Mouse (Mus musculus) CH12.LX (cell line): ENCODE measurements around the gene Hist1h1c. TPM values are rescaled to one million over a fixed set of nuclear protein-coding genes. Genes with fewer than 3 reads are reported as not detected.

Experiments
- DNase-seq: peaks from one replicate; pipeline ENCODE4 v3.0.0-alpha.2; 2013; ENCODE audit errors: extremely low read depth
- H3K27ac ChIP-seq: 2 replicates; pipeline ENCODE4 v1.5.1; 2012; ENCODE audit warnings: low read depth, mild to moderate bottlenecking, control low read depth, moderate library complexity; ENCODE audit not compliant: insufficient read depth
- H3K27me3 ChIP-seq: replicated peaks from 2 replicates; pipeline ENCODE3; 2012; ENCODE audit warnings: inconsistent platforms
- H3K36me3 ChIP-seq, 2 experiments: replicated peaks in 1 of 2; 2 replicates each; pipeline versions ENCODE3 to v1.6.1; 2012; ENCODE audit warnings: inconsistent platforms in 1 of 2, low read length in 1 of 2, mild to moderate bottlenecking in 1 of 2, mixed read lengths in 1 of 2, moderate library complexity in 1 of 2; ENCODE audit not compliant: control insufficient read depth in 1 of 2, insufficient read depth in 1 of 2
- H3K4me1 ChIP-seq, 2 experiments: 2 replicates each; pipeline ENCODE4 v1.6.1; 2012; ENCODE audit warnings: inconsistent platforms in 1 of 2, moderate library complexity in 1 of 2; ENCODE audit not compliant: insufficient read depth in 2 of 2, control insufficient read depth in 1 of 2
- H3K4me2 ChIP-seq: 2 replicates; pipeline ENCODE4 v1.6.1; 2012; ENCODE audit warnings: low read depth, mild to moderate bottlenecking, control low read depth; ENCODE audit not compliant: poor library complexity, insufficient read depth, severe bottlenecking
- H3K4me3 ChIP-seq, 3 experiments: fragments of 150-350 bp in 1 of 3; sonication (generic) in 1 of 3; replicated peaks in 1 of 3; 2 replicates each; pipeline versions ENCODE3 to v1.5.1; 2011 to 2012; ENCODE audit warnings: low read depth in 2 of 3, low read length in 2 of 3, mild to moderate bottlenecking in 2 of 3, moderate library complexity in 2 of 3, control low read depth in 1 of 3, improper control_type of control experiment in 1 of 3, inconsistent platforms in 1 of 3, mixed read lengths in 1 of 3; ENCODE audit not compliant: poor library complexity in 1 of 3
- H3K79me2 ChIP-seq: replicated peaks from 2 replicates; pipeline ENCODE4 v1.6.1; 2012; ENCODE audit warnings: mild to moderate bottlenecking, moderate library complexity; ENCODE audit not compliant: control insufficient read depth, poor library complexity, insufficient read depth, severe bottlenecking; ENCODE audit errors: extremely low read depth
- H3K9ac ChIP-seq: 2 replicates; pipeline ENCODE4 v1.6.1; 2012; ENCODE audit warnings: low read depth, mild to moderate bottlenecking, control low read depth, moderate library complexity; ENCODE audit not compliant: insufficient read depth
- H3K9me3 ChIP-seq: replicated peaks from 2 replicates; pipeline ENCODE3; 2012; ENCODE audit warnings: low read length, inconsistent platforms, mixed read lengths
- BHLHE40 ChIP-seq: IDR thresholded peaks from 2 replicates; pipeline ENCODE4 v1.6.1; 2011; ENCODE audit warnings: mild to moderate bottlenecking, low read depth, low read length, improper control_type of control experiment
- CHD1 ChIP-seq: IDR thresholded peaks from 2 replicates; pipeline ENCODE4 v1.6.1; 2012; ENCODE audit warnings: low read depth, low read length, improper control_type of control experiment, inconsistent platforms
- CHD2 ChIP-seq: IDR thresholded peaks from 2 replicates; pipeline ENCODE4 v1.6.1; 2011; ENCODE audit warnings: low read length, improper control_type of control experiment
- E2F4 ChIP-seq: IDR thresholded peaks from 2 replicates; pipeline ENCODE4 v1.6.1; 2011; ENCODE audit warnings: low read depth, low read length, improper control_type of control experiment; ENCODE audit not compliant: insufficient replicate concordance
- ELF1 ChIP-seq: IDR thresholded peaks from 2 replicates; pipeline ENCODE4 v1.6.1; 2014; ENCODE audit warnings: low read depth, mild to moderate bottlenecking, inconsistent platforms, low read length, improper control_type of control experiment
- ETS1 ChIP-seq: conservative IDR thresholded peaks from 2 replicates; pipeline ENCODE4 v1.6.1; 2012; ENCODE audit warnings: low read depth, mild to moderate bottlenecking, inconsistent platforms, low read length, improper control_type of control experiment, moderate library complexity
- GABPA ChIP-seq: IDR thresholded peaks from 2 replicates; pipeline ENCODE4 v1.6.1; 2012; ENCODE audit warnings: low read depth, low read length, improper control_type of control experiment, inconsistent platforms; ENCODE audit not compliant: insufficient replicate concordance
- HCFC1 ChIP-seq: IDR thresholded peaks from 2 replicates; pipeline ENCODE4 v1.6.1; 2012; ENCODE audit warnings: low read depth, mild to moderate bottlenecking, inconsistent platforms, low read length, improper control_type of control experiment
- IRF4 ChIP-seq: IDR thresholded peaks from 2 replicates; pipeline ENCODE4 v1.6.1; 2014; ENCODE audit warnings: low read depth, mild to moderate bottlenecking, inconsistent platforms, low read length, improper control_type of control experiment
- JUN ChIP-seq: IDR thresholded peaks from 2 replicates; pipeline ENCODE4 v1.6.1; 2011; ENCODE audit warnings: low read depth, mild to moderate bottlenecking, low read length, improper control_type of control experiment, moderate library complexity; ENCODE audit not compliant: insufficient read depth
- MAFK ChIP-seq: IDR thresholded peaks from 2 replicates; pipeline ENCODE4 v1.6.1; 2011; ENCODE audit warnings: low read length, improper control_type of control experiment; ENCODE audit not compliant: insufficient replicate concordance
- MAX ChIP-seq: IDR thresholded peaks from 2 replicates; pipeline ENCODE4 v1.6.1; 2011; ENCODE audit warnings: low read length, improper control_type of control experiment
- MAZ ChIP-seq: IDR thresholded peaks from 2 replicates; pipeline ENCODE4 v1.6.1; 2012; ENCODE audit warnings: low read depth, mild to moderate bottlenecking, inconsistent platforms, low read length, improper control_type of control experiment, moderate library complexity
- MEF2A ChIP-seq: IDR thresholded peaks from 2 replicates; pipeline ENCODE4 v1.6.1; 2014; ENCODE audit warnings: low read depth, mild to moderate bottlenecking, inconsistent platforms, low read length, improper control_type of control experiment, borderline replicate concordance
- MYC ChIP-seq: IDR thresholded peaks from 2 replicates; pipeline ENCODE4 v1.6.1; 2011; ENCODE audit warnings: low read depth, mild to moderate bottlenecking, improper control_type of control experiment, low read length
- NELFE ChIP-seq: IDR thresholded peaks from 2 replicates; pipeline ENCODE4 v1.6.1; 2011; ENCODE audit warnings: low read depth, low read length, improper control_type of control experiment
- NRF1 ChIP-seq: IDR thresholded peaks from 2 replicates; pipeline ENCODE4 v1.6.1; 2014; ENCODE audit warnings: low read depth, mild to moderate bottlenecking, inconsistent platforms, low read length, improper control_type of control experiment, moderate library complexity
- PAX5 ChIP-seq: IDR thresholded peaks from 2 replicates; pipeline ENCODE4 v1.6.1; 2012; ENCODE audit warnings: low read length, inconsistent platforms, mixed read lengths
- POLR2A ChIP-seq: IDR thresholded peaks from 2 replicates; pipeline ENCODE4 v1.6.1; 2011; ENCODE audit warnings: low read depth, mild to moderate bottlenecking, improper control_type of control experiment, low read length
- POLR2AphosphoS2 ChIP-seq: IDR thresholded peaks from 2 replicates; pipeline ENCODE4 v1.6.1; 2011; ENCODE audit warnings: low read depth, low read length, improper control_type of control experiment
- RAD21 ChIP-seq: IDR thresholded peaks from 2 replicates; pipeline ENCODE4 v1.6.1; 2011; ENCODE audit warnings: low read depth, mild to moderate bottlenecking, low read length, improper control_type of control experiment, moderate library complexity
- RCOR1 ChIP-seq: conservative IDR thresholded peaks from 2 replicates; pipeline ENCODE4 v1.6.1; 2012; ENCODE audit warnings: low read depth, mild to moderate bottlenecking, inconsistent platforms, low read length, improper control_type of control experiment
- SIN3A ChIP-seq: IDR thresholded peaks from 2 replicates; pipeline ENCODE4 v1.6.1; 2012; ENCODE audit warnings: low read length, improper control_type of control experiment, inconsistent platforms
- TBP ChIP-seq: conservative IDR thresholded peaks from 2 replicates; pipeline ENCODE4 v1.6.1; 2011; ENCODE audit warnings: low read depth, low read length, improper control_type of control experiment
- TCF12 ChIP-seq: IDR thresholded peaks from 2 replicates; pipeline ENCODE4 v1.6.1; 2014; ENCODE audit warnings: low read depth, mild to moderate bottlenecking, inconsistent platforms, low read length, improper control_type of control experiment
- USF2 ChIP-seq: conservative IDR thresholded peaks from 2 replicates; pipeline ENCODE4 v1.6.1; 2011; ENCODE audit warnings: low read depth, low read length, improper control_type of control experiment
- ZC3H11A ChIP-seq: IDR thresholded peaks from 2 replicates; pipeline ENCODE4 v1.6.1; 2012; ENCODE audit warnings: low read depth, mild to moderate bottlenecking, inconsistent platforms, low read length, improper control_type of control experiment
- ZKSCAN1 ChIP-seq: IDR thresholded peaks from 2 replicates; pipeline ENCODE4 v1.6.1; 2012; ENCODE audit warnings: low read depth, inconsistent platforms, low read length, improper control_type of control experiment, borderline replicate concordance
- ZMIZ1 ChIP-seq: IDR thresholded peaks from 2 replicates; pipeline ENCODE4 v1.6.1; 2012; ENCODE audit warnings: low read depth, mild to moderate bottlenecking, inconsistent platforms, low read length, improper control_type of control experiment
- ZNF384 ChIP-seq: IDR thresholded peaks from 2 replicates; pipeline ENCODE4 v1.6.1; 2012; ENCODE audit warnings: low read depth, low read length, improper control_type of control experiment, inconsistent platforms
- dilution Hi-C: fragments of 300-500 bp; cut with MboI; formaldehyde crosslinking; loops from 2 replicates; pipeline ENCODE4 v1.14.3; 2020; ENCODE audit warnings: low sequenced_read_pairs; ENCODE audit not compliant: extremely low pct_unique_long_range_greater_than_20kb, extremely low pct_ligation_motif_present
- in situ Hi-C: fragments of 300-500 bp; cut with MboI; formaldehyde crosslinking; loops from 3 replicates; pipeline ENCODE4 v1.14.3; 2019; ENCODE audit warnings: low sequenced_read_pairs, low pct_ligation_motif_present, low pct_unique_long_range_greater_than_20kb, mixed read lengths
- polyA plus RNA-seq: library from polyadenylated mRNA; unstranded; fragments of >175 nt; gene quantifications from 2 replicates; pipeline ENCODE4 v1.2.1, GENCODE M21; 2012; ENCODE audit warnings: low read depth; ENCODE audit not compliant: insufficient read length
- total RNA-seq, 2 experiments: library from RNA; depleted of rRNA; stranded (reverse); fragments of 300-350 nt in 1 of 2; fragments of >200 nt in 1 of 2; gene quantifications; 2 replicates each; pipeline ENCODE4 v1.2.3; 2012 to 2014

The Hist1h1c gene
- total and polyA plus RNA-seq, 3 experiments, result 12.5 to 597 (median 22.8) TPM

GRCm38 (mm10) chr13:23755000-23755399 is 16.4 kb downstream of the Hist1h1c start:
- Histone ChIP-seq H3K9me3 (no peaks in the 10 kb centered on the region), H3K79me2 (no peaks in the 10 kb centered on the region), H3K4me2 (0 out of 2 replicates have a peak overlapping the region, but pooled peaks have one; percentile 29), H3K4me3 (no peak overlapping the region), H3K27ac (peak overlapping the region; percentile 69), H3K4me1 (peaks cover 2 to 48% of the 10 kb centered on the region in 2 experiments; a peak in 3 of 4 replicates), H3K27me3 (no peaks in the 10 kb centered on the region), H3K9ac (no peak overlapping the region), H3K36me3 (no peaks in the 10 kb centered on the region)
- TF ChIP-seq ETS1 (no peak), RCOR1 (no peak), MAZ (no peak), JUN (no peak), CHD1 (no peak), NRF1 (no peak)
- in situ Hi-C loops (loop anchor here (25.0 kb wide), 1 partner anchor 1718 kb away; the partner anchor contains the start of genes Hist1h2ag, Hist1h2ah, Hist1h2bj and Hist1h2bk), dilution Hi-C loops (no loop called here)
- no peak for DNase-seq

DNA sequence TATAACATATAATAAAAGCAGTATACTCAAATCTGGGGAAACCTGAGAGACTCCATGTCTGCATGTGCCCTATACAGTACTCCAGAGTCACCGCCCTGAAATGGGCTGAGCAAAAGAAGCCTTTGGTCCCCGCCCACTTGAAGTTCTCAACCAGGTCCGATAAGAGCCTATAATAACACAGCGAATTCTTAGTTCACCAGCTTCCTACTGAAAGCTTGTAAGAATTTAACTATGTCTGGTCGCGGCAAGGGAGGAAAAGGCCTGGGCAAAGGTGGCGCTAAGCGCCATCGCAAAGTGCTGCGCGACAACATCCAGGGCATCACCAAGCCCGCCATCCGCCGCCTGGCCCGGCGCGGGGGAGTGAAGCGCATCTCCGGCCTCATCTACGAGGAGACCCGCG is 18.2 kb downstream of the Hist1h1c start, which contains the start of gene Hist1h4b:
Gene Hist1h4b, plus strand, starts transcription at position 224 of the 400 bp plus-strand sequence.
- H3K36me3 ChIP-seq, result no peaks in the 10 kb centered on the region
- in situ Hi-C loops, result loop anchor here (25.0 kb wide), 1 partner anchor 1719 kb away; the partner anchor contains the start of genes Hist1h2ag, Hist1h2ah, Hist1h2bj and Hist1h2bk
- H3K79me2 ChIP-seq, result no peaks in the 10 kb centered on the region
- peak within 1 kb of the TSS; percentile 90 for H3K9ac ChIP-seq
- no peaks in the 10 kb centered on the region for H3K9me3 ChIP-seq
- dilution Hi-C loops, result no loop called here
- H3K27ac ChIP-seq, result peak within 1 kb of the TSS; percentile 86
- H3K4me1 ChIP-seq, result peaks cover 3 to 44% of the 10 kb centered on the region in 2 experiments; a peak in 3 of 4 replicates
- H3K4me2 ChIP-seq, result peak within 1 kb of the TSS; percentile 98
- H3K27me3 ChIP-seq, result no peaks in the 10 kb centered on the region
- TF ChIP-seq ETS1, result no peak
- TF ChIP-seq NELFE, result peak; percentile 100
- TF ChIP-seq RAD21, result no peak
- TF ChIP-seq RCOR1, result peak; percentile 92
- no peak for TF ChIP-seq MAZ
- peak; percentile 83 for TF ChIP-seq HCFC1
- peak; percentile 99 for TF ChIP-seq TBP
- peak; percentile 15; the same call in 1 of the 2 replicates for TF ChIP-seq MEF2A
- TF ChIP-seq ZMIZ1, result peak; percentile 99
- TF ChIP-seq ZKSCAN1, result no peak
- TF ChIP-seq MAFK, result no peak
- peak; percentile 98 for TF ChIP-seq POLR2AphosphoS2
- TF ChIP-seq GABPA, result no peak
- TF ChIP-seq BHLHE40, result peak; percentile 55; the same call in 1 of the 2 replicates
- TF ChIP-seq SIN3A, result peak; percentile 89; the same call in 1 of the 2 replicates
- TF ChIP-seq E2F4, result peak; percentile 82; the same call in 1 of the 2 replicates
- no peak for TF ChIP-seq ZNF384
- no peak; the same call in 1 of the 2 replicates for TF ChIP-seq IRF4
- peak; percentile 26; the same call in 1 of the 2 replicates for TF ChIP-seq MYC
- no peak for TF ChIP-seq MAX
- TF ChIP-seq TCF12, result peak; percentile 89
- no peak for TF ChIP-seq ZC3H11A
- no peak for TF ChIP-seq PAX5
- TF ChIP-seq POLR2A, result peak; percentile 98; the same call in 1 of the 2 replicates
- TF ChIP-seq ELF1, result no peak
- TF ChIP-seq CHD2, result no peak
- no peak for TF ChIP-seq USF2
- peak; percentile 97 for DNase-seq
- H3K4me3 ChIP-seq, result peak within 1 kb of the TSS; percentile 1 to 51 (median 35)
